Mouse (Mus musculus) stomach, postnatal 0 days (tissue): Measurements from ENCODE around the gene Ring1.

Experiments
- CTCF ChIP-seq: IDR thresholded peaks from 2 replicates; pipeline ENCODE4 v1.5.1; 2016; ENCODE audit warnings: antibody characterized with exemption, low read depth, mild to moderate bottlenecking, moderate library complexity
- EP300 ChIP-seq: optimal IDR thresholded peaks from 2 replicates; pipeline ENCODE3; 2016; ENCODE audit warnings: antibody characterized with exemption

DNA sequence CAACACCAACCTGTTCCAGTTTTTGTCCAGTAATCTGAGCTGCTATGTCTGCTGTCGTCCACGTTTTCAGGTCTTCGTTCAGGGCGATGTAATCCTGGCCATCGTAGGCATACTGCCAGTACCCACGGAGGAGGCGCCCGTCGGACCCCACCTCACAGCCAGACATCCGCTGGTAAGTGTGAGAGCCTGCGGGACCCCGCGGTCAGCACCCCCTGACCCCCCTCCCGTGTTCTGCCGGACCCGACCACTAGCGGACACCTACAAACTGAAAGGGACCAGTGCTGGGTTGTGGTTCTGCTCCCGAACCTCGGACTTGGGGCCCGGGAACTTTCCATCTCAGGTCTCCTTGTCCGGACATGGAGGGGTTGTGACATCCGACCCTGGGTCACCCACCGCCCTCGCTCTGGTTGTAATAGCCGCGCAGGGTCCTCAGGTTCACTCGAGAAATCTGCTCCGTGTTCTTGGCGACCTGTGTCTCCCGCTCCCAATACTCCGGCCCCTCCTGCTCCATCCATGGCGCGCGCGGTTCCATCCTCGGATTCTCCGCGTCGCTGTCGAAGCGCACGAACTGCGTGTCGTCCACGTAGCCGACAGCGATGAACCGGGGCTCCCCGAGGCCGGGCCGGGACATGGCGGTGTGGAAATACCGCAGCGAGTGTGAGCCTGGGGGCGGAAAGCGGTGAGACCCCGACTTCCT, 46.5 kb downstream of the Ring1 start:
- TF ChIP-seq CTCF: no peak
- TF ChIP-seq EP300: no peak
